Mouse (Mus musculus) ZHBTc4 (cell line): Measurements from ENCODE around the gene Prpsap2.

Experiments
- DNase-seq: peaks from one replicate; pipeline ENCODE4 v3.0.0-alpha.2; 2011; ENCODE audit warnings: low read depth, low spot score

Gene Prpsap2

DNA sequence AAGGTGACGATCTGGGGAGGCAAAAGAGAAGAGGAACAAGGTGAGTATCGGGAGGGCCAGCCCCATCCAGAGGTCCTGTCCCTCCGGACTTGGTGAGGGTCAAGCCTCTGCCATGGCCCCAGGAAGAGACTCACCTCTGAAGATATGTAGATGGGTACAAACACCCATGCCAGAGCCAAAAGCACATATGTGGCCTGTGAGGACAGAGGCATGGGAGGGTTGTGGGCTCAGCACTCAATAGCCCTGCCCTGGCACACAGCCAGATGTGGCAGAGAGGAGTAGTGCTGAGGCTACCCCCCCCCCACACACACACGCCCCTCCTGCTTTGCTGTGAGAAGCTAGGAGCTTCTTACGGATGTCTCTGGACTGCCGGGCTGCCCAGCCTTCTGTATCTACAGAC, 46.8 kb downstream of the Prpsap2 start:
- DNase-seq: no peak

DNA sequence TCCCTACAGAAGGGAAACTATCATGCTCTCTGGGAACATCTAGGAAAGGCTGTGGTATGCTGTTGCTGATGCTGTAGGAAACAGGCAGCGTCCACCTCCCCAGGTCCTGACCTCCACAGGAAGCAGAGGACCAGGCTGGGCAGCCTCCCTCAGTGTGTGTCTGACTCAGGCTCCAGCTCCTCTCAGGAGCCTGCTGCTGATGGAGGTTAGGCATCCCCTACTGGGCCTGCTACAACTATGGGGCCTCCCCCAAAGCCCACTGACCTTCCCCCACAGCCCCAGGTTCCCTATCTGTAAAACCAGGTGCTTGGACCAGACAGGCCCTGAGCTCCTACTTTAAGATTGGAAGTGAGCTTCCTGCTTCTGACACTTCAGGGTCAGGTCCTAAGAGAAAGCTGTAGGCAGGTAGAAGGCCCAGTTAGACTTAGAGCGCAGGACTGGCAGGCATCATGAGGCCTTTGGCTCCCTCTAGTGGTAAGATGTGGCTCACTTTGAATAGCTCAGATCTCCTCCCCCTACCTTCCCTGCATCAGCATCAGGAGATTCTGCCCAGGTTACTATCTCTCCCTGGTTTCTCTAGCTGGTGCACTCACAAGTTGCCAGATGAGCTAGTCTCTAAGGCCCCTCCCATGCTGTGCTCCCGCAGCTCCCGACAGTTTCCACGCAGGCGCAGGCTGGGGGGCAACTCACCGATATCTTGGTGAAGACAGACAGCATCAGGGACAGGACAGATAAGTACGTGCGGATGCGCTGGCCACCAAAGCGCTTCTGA, 47.4 kb downstream of the Prpsap2 start:
- peak; percentile 88 for DNase-seq

DNA sequence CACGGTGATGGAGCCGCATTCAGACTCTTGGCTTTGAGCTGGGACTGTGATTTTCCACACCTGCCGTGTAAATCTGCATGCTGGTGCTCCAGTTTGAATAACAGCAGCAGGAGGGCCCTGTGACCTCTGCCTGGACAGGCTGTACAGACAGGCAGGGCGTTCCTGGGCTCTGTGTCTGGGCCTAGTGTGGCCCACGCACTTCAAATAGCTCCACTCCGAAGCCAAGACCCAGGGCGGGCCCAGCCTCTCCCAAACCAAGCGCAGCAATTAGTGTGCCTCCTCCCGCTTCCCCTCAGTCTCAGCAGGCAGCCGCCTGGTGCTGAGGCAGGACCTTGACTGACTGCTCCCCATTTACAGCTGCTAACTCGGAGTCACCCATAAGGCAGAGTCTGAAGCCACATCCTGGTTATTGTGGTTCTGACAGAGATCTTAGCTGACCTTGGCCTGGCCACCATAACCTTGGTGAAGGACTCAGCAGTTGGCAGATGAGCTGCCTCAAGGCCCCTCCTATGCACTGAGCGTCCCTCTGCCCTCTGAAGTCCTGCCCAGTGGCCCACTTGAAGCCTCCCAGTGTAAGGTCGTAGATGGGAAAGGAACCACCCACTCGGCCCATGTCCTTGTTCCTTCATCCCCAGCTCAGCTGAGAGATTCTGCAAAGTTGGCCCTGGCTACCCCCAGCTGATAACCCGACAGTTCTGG, 48.6 kb downstream of the Prpsap2 start:
- peak; percentile 82 for DNase-seq

DNA sequence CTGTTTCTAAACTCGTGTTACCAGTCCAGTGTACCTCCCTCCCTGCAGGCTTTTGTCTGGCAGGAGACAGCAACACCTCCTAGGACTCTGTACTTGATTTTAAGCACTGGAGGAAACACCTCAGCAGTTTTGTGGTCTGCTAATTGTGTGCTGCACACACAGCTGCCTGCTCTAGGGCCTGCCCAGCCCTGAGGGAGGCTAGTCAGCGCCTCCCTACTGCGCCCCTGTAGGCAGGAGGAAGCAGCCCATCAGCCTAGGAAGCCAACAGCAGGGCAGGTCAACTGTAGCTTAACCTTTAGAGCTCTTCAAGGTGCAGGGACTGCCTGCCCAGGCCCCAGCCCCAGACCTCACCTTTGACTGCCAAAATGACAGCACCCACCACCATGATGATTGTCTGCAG, 53.0 kb downstream of the Prpsap2 start:
- DNase-seq: peak; percentile 66

DNA sequence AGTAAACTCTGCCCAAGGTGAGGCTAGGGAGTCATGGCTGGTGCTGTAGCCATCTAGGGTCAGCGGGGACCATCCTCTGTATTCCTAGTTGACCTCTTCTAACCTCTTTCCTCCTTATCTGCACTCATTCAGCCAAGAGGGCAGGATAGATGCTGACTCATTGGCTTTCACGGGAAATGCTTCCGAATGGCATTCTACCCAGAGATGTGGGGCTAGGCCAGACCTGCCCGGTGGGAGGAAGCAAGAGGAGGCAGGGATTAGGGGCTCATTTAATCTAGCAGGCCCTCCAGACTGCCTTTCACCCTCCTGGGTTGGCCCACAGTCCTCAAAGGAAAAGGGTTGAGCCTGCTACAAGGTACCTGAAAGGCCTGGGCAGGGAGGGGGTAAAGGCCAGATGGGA, 55.7 kb downstream of the Prpsap2 start:
- no peak for DNase-seq

DNA sequence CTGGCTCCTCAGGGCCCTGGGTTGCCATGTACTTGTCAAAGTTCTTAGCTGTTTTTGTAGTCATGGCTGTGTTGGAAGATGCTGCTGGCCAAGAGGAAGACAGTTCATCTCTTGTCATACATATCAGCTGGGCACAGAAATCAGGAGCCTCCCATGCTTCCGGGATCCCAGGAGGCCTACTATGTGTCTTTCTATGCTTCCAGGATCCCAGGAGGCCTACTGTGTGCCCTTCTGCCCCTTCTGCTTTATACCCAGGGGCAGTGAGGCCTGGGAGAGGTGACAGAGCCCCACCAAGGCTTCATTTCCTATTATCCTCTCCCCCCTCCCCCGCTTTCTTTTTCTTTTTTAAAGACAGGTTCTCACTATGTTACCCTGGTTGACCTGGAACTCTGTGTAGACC, 56.3 kb downstream of the Prpsap2 start:
- no peak for DNase-seq

DNA sequence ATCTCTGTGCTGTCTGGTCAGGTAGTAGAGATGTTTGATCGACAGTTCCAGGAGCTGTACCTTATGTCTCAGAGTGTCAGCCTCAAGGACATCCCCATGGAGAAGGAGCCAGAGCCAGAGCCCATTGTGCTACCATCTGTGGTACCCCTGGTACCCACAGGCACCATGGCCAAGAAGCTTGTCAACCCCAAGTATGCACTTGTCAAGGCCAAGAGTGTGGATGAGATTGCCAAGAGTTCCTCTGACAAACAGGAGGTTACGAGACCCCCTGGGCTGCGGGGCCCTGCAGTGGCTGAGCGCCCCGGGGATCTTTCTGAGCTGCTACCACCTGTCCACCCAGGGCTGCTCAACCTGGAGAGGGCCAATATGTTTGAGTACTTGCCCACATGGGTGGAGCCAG, 59.4 kb downstream of the Prpsap2 start:
- no peak for DNase-seq

DNA sequence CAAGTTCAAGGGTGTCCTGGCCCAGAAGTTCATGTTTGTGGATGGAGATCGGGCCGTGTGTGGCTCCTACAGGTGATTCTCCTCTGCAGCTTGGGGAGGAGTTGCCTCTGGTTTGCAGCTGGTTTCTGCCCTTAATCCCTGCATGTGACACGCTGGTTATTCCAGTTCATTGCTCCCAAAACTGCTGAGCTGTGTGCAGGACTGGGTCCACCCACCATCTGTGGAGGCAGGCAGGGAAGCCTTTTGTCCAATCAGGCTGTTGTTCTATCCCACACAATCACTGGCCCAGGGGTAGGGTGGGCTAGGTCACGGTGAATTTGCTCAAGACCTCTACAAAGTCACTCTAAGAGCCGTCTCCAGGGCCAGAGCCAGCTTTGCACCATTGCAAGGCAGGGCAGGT, 60.2 kb downstream of the Prpsap2 start:
- DNase-seq: no peak

DNA sequence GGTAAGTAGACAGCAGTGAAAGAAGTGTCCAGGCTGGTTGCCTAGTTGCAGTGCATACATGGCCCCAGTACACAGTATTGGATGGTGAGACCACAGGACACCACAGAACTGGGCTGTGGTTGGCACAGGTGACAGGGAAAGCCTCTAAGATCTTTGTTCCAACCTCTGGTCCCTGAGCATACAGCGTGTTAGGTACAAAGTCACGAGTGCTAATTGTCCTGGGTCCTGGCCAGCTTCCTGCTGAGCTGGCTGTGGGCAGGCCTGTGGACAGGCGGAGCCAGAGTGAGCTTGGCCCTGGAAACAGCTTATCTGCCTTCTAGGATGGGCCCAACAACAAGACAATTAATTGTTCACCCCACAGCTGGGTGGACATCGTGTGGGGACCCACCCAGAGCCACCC, 62.0 kb downstream of the Prpsap2 start:
- DNase-seq: no peak

DNA sequence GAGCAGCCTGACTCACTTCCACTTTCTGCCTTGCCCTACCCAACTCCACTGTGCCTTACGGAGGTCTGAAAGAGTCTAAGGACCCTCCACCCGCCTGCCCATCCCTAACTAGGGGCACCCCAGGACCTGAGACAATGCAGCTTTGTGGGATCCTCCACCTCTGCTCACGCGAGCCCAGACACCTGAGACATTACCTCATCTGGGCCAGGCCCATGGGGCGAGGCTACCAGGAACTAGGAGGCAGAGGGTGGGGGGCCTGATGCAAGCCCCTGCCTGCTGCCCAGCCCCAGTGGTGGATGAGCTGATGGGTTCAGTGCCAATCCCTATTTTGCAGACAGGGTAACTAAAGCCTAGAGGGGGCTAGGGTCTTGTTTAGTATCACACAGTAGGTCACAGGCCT, 62.4 kb downstream of the Prpsap2 start:
- DNase-seq: no peak

DNA sequence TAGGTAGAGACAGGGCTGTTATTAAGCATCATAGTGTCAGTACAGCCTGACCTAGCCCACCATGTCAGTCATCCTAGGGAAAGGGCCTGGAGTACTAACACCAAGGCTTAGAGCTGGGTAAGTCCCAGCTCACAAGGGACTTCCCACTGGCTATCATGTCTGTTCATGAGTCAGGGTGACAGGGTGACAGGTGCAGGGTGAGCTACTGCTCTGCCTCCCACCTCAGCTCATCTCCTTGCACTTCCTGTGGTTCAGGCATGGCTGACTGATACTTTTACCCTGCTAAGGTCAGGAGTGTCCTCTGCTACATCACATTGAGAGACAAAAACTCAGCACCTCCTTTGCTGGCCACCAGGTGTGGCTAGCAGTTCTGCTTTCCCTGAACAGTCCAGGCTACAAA, 63.0 kb downstream of the Prpsap2 start:
- DNase-seq: no peak

DNA sequence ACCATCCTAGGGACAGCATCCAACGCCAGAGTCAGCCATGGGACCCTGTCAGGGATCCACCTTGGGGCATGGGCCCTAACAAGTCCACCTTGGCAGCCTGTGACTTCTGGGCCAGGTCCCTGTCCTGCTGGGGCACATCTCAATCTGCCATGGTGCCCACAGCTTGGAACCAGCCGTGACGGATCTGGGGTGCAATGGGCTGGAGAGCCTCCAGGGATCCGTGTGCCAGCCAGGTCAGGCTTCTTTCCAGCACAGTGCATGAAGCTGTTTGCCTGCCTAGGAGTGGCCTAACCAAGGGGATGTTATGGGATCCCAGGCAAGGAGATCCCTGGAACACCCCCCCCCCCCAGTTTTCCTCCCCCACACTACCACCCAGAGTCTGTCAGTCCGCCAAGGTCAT, 68.9 kb downstream of the Prpsap2 start:
- no peak for DNase-seq

DNA sequence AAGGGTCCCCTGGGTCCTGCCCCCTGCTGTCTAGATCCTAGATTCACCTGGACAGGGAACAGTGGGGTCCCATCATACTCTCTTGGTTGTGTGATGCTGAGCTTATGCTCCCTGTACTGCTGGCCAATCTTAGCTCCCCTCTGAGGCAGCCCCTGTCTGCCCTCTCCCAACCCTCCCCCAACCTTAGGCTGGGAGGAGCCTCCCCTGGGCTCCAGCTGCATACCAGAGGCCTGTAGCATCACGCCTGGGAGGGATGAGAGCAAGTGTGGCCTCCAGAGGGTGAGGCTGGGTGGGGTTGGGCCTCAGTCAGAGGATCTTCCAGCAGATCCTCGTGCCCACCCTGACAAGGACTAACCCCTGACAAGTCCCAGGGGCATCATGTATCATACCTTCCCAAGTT, 74.3 kb downstream of the Prpsap2 start:
- peak; percentile 48 for DNase-seq

DNA sequence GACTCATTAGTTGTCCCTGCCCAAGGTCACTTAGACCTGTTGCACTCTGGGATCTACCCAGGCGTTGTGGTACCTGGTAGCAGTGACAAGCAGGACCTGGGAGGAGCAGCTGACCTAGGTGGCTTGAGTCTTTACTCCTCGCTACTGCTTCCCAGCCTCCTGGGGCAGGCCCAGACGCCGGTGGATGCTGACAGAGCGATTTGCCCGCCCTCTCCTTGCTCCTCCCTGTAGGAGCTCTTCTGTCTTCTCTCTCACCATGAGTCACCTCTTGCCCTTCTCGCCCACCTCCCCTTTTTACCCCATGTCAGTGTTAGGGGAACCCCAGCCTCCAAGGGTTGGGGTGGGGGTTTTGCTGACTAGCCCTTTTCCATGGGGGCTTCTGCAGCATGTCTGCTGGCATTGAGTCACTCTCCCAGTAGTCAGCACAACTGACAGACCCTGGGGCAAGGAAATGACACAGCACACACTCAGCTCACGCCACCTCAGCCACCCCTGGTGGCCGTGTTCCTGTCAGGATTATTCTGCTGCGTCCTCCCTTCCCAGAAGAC, 74.9 kb downstream of the Prpsap2 start:
- no peak for DNase-seq

DNA sequence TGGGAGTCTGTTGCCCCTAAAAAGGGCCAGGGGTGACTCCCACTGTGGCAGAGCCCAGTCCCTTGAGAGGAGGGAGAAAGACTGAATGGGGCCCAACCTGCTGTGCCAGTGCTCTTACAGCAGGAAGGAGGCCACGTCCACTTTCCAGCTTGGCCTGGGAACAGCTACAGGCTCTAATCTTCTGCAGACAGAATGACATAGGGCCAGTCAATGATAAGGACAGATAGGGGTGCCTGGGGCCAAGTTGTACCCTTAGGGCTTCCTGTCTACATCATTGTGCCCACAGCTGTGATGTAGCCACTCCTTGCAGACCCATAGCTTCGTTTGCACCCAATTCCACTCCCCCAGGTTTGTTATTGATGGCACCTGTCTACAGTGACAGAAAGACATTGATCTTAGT, 75.7 kb downstream of the Prpsap2 start:
- DNase-seq: no peak

DNA sequence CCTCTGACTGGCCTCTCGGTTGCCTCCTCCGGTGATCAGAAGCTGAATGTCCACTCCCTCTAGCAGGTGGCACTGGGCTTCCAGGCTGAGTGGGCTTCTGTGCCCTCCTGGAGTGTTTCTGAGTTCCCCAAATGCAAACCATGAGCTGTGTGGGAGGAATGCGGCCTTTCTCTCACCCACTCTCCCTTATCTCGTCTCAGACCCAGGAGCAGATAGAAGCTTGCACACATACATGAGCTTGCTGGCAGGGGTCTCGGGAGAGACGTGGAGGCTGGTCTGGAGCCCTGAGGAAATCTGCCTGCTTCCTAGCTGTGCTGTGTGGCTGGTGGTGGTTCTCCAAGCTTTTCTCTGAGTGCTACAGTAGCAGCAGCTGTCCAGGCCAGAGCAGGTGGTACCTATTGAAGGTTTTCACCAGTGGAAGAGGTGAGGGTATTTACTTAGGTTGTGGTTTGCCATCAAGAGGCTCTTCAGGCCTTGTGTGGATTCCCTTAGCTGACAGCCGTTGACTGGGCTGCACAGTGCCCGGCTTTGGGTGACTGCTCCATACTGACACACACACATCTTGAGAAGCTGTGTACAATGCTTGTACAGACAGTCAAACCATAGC, 76.7 kb downstream of the Prpsap2 start:
- no peak for DNase-seq

DNA sequence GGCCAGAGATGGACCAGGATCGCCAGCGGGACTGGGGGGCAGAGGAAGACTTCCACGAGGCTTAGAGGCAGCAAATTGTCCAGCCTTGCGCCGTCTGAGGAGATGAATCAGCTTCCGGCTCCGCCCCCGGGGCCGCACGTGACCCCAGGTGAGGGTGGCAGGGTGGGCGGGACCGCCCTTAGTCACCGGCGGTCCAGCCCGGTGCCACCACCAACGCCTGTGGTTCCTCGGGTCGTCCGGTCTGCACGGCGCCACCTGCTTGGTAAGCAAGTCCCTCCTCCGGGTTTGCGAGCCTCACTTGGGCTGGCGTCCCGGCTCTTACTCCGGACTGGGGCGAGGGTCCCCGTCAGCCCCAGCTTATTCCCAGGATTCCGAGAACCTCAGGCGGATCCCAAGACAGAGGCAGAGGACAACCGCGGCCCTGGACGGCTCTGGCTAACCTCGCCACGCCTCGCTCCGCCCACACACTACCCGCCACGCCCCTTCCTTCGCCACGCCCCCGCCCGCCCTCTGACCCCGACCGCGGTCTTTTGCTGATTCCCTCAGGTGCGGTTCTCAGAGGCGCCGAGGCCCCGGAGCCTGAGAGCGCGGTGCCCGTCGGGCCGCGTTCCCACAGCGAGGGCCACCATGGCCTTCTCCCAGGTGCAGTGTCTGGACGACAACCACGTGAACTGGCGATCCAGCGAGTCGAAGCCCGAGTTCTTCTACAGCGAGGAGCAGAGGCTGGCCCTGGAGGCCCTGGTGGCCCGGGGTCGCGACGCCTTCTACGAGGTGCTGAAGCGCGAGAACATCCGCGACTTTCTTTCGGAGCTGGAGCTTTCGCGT, 77.8 kb downstream of the Prpsap2 start, which contains the start of gene Fam83g:
Fam83g (plus strand) TSS at position 185 of the 825 bp plus-strand sequence.
- peak; percentile 82 for DNase-seq
